Mouse (Mus musculus) embryonic fibroblast, embryonic 13.5 days (primary cell): ENCODE measurements around the gene 9930104L06Rik.

ENCODE experiments used
- CTCF ChIP-seq: IDR thresholded peaks from 2 replicates; pipeline ENCODE4 v1.5.1; 2011; ENCODE audit warnings: mild to moderate bottlenecking, control low read depth, low read length, moderate library complexity, borderline replicate concordance; ENCODE audit not compliant: insufficient read depth
- POLR2A ChIP-seq: IDR thresholded peaks from 2 replicates; pipeline ENCODE4 v1.6.1; 2011; ENCODE audit warnings: low read depth, mild to moderate bottlenecking, control low read depth, low read length, moderate library complexity

- TF ChIP-seq POLR2A (no peak), CTCF (no peak)
These were observed 43.1 kb upstream of the 9930104L06Rik start for GRCm38 (mm10) chr4:124893769-124894168.
